Mouse (Mus musculus): ENCODE measurements around the gene Vangl1.
"Not testable (repeated sequence)": the region's sequence is repeated elsewhere in the genome, so short reads cannot be mapped to it uniquely, and the experiment has no call there.

Gene Vangl1

DNA sequence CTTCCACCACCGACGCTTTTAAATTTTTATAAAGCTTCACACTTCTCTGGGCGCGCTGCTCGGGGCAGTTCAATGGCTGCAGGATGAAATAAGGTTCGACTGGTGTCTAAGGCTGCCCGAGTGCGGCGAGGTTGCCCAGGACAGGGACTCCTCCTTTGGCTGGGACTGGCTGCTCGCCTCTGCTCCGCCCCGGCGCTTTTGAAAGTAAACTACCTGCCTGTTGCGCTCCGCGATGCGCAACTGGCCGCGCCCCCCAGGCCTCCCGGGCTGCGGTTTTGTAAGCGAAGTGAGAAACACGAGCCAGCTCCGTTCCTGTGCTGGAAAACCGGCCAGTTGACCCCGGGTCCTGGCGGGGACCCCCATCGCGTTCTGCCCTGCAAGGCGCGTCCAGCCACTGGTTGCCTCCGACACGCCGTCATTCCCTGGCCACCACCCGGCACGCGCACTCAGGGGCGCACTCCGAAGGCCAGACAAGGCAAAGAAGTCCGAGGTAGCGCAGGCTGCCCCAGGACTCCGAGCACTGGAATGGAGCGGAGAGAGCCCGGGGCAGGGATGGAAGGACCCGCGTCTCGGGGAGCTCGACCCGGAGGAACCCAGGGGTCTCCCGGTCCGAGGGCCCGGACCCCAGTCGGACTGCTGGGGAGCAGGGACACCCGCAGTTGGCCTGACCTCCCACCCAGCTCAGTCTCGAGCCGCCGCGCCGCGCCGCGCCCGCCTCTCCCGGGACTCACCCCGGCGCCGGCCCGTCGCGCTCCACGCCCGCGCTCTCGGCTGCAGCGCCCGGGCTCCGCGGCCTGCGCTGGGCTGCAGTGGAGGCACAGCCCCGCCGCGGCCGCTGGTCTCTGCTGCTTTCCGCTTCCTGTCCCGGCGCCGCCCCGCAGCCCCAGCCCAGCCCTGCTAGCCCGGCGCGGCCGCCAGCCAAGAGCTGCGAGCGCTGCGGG is at the start of gene Vangl1:
TSS of gene Vangl1 (minus strand) at position 913 of the 941 bp plus-strand sequence.
- no peak for DNase-seq (ENCODE audit: extremely low spot score, low read depth, low spot score)

DNA sequence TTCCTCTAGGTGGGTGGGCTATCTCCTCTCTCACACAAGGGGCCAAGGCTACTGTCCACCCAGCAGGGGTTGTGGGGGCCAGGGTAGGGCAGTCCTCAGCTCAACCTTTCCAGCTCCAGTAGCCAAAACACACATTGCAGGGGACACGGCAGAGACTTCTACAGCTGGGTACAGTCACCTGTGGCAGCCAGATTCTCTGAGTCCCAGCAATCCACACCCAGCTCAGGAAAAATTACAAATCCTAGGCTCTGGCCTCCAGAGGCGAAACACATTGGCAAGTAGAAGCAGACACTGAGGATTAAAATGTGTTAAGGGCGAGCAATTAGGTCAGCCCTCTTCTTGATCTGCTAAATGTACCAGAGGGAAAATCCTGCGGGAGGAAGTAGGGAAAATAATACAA is 49.1 kb upstream of the Vangl1 start:
- no peak for DNase-seq (ENCODE audit: extremely low spot score, low read depth, low spot score)

DNA sequence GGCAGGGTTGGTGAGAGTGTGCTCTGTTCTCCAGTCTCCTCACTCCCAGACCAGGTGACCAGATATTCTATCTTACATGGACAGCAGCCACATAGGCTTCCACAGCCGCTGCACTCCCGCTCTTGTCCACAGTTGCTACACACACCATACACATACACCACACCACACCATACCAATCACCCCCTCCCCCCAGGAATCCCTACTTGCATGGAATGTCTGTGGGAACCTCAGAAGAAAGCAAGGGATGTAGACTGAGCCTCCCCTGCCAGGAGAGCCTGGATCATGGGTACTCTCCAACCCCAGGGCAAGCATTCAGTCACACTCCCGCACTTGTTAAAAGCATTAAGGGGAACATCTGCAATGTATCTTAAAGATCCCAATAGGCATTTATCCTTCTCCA is 48.4 kb upstream of the Vangl1 start:
- no peak for DNase-seq (ENCODE audit: extremely low spot score, low read depth, low spot score)

DNA sequence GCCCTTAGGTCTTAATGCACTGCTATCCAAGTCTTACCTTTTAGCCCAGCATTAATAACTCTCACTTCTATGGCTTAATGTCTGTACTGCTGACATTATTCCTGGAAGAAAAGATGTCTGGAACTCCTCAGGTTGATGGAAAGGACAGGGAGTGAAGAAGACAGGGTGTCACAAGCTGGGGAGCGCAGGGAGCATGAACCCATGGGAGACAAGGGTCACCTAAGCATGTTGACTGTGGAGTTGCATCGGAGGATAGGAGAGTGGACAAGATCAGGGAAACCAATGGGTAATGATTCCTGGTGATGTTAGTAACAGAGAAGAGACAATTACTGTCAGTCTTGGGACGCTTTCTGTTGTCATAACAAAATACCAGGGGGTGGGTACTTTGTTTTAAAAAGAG is 46.4 kb upstream of the Vangl1 start:
- no peak for DNase-seq (ENCODE audit: extremely low spot score, low read depth, low spot score)

DNA sequence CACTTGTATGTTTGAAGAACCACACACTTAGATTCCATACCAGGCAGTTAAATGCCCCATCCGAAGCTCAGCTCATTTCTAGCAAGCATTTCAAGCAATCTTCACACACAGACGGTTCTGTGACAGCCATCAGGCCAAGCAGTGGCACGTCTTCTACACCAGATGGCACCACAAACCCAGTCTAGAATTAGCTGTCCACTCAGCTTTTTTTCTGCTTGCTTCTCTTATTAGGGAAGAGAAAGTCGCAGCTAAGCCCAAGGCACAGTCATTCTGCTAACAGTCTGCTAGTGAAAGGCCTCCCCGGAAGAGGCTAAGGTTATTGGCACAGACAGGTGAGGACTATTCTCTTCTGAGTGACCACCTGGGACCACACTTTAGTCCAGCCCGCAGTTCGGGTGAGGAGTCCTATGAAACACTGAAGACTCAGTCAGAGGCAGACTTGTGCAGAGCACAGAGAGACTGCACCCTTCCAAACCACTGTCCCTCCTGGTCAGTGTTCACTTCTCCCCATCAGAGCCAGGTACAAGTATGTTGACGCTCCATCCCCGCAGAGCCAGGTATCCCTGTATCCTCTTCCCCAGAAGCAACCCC is 45.0 kb upstream of the Vangl1 start:
- no peak for DNase-seq (ENCODE audit: extremely low spot score, low read depth, low spot score)

DNA sequence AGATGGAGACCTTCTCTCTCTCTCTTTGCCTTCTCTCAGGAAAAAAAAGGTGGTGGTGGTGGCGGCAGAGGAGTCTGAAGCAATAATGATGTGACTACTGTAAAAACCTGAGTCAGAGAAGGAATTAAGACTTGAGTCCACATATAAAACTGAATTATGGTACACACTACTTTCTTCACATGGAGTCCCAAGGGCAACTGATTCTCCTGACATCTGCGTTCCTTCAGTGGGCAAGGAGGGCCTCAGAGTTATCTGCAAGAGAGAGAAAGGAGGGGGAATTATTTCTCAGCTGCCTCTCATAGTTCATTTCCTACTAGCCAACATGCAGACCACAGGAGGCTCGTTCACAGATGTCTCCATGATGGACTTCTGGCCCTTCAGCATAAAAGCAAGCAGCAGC is 40.1 kb upstream of the Vangl1 start:
- no peak for DNase-seq (ENCODE audit: extremely low spot score, low read depth, low spot score)

DNA sequence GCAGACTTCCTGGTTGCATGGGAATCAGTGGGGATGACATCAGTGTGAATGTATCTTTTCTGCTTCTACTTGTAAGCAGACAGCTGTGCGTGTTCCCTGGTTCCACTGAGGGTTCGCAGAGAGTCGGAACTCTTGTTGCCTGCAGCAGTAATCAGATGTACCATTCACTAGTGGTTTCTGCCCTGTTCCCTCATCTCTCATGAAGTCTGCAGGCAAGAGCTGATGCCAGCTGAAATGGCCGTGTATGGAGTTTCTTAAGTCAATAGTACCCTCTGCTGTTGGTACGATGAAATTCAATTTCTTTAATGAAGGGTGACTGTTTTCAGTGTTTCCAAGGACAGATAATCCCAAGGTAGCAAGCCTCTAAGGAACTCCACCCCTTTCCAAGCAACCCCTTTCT is 38.4 kb upstream of the Vangl1 start:
- no peak for DNase-seq (ENCODE audit: extremely low spot score, low read depth, low spot score)

DNA sequence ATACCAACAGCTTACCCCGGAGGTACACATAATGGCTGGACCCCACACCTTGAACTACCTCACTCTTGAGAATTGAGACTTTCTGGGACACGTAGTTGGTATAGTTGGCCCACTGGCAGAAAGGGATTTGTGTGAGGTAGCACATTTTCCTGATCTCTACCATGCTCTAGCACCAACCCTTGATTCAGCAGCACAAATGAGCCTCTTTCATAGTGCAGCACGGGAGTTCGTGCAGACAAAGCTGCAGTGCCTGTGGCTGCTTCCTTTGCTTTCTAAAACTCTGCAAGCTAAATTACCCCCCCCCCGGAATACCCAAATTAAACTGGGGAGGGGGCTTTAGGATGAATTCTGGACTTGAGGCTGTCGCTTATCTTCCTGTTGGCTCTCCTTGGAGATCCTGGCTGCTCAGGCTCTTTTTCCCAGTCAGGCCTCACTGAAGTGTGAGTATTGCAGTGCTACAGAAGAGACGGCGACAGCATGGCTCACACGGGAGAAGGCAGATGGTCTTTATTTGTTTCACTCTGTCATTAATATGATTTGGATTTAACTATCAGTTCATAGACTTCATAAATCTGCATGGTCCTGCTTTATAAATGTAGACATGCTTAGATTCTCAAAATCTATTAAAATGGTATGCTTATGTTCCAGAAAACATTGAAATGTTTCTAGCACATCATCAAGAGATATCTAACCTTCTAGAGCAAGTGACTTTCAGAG is 27.1 kb upstream of the Vangl1 start:
- DNase-seq (ENCODE audit: extremely low spot score, low read depth, low spot score) = no peak

DNA sequence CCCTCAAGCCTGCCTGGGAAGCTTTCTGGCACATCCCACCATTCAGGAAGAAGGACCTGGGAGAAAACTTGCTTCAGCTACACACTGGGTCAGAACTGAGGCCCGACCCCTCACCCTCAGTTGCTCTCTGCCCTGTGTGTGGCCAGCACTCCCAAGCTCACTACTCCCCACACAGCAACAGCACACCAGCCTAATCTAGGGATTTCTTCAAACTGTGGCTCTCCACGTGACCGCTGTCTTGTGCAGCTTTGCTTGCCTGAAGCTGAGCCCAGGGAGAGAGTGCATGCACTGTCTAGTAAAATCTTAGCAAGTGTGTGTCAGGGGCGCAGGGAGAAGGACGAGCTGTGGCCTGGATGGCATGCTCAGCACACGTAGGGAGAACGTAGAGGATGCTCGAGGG is 18.3 kb upstream of the Vangl1 start:
- no peak for DNase-seq (ENCODE audit: extremely low spot score, low read depth, low spot score)

DNA sequence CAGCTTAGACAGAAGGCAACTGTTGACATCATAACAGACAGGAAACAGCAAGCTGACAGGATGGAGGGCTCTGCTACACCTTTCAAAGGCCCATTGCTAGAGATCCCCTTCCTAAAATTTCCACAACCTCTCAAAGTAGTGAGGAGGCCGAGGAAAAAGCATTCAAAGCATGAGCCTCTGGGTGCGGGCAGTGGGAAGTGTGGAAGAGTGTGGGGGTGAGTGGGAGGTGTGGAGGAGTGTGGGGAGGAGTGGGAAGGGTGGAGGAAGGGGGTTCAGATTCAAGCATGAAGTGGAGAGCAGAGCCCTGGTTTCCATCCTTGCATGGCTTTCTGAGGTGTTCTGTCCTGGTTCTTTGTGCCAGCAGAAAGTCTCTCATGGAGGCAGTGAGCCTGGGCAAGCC is 13.8 kb upstream of the Vangl1 start:
- DNase-seq (ENCODE audit: extremely low spot score, low read depth, low spot score) = no peak

DNA sequence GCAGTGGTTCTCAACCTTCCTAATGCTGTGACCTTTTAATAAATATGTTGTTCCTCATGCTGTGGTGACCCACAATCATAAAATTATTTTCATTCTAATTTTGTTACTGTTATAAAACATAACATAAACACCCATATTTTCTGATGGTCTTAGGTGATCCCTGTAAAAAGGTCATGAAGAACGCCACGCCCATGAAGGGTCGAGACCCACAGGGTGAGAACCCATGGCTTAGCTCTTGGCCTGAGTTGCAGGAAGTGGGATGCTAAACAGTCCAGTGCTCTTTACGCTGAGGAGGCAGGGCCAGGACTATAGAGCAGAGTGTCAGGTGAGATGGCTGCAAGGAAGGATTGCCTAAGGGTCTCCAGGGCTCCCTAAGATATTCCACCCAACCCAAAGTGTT is 10.2 kb upstream of the Vangl1 start:
- DNase-seq (ENCODE audit: extremely low spot score, low read depth, low spot score) = no peak

DNA sequence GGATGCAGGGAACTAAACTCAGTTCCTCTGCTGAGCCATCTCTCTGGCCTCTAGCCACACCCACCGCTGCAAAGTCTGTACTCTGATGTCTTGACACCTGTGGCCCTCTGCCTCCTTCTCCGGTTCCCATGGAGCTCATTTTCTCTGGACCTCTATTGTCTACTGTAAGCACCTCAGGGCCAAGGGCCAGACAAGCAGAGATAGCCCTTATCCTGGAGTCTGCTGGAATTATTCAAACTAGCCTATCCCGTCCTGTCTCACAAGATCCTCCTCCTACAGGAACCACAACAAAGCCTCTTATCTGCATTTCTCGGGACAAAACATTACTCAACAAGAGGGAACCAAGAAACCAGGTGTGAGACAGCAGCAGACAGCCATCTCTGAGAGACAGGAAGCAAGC is 9.8 kb upstream of the Vangl1 start:
- no peak for DNase-seq (ENCODE audit: extremely low spot score, low read depth, low spot score)

DNA sequence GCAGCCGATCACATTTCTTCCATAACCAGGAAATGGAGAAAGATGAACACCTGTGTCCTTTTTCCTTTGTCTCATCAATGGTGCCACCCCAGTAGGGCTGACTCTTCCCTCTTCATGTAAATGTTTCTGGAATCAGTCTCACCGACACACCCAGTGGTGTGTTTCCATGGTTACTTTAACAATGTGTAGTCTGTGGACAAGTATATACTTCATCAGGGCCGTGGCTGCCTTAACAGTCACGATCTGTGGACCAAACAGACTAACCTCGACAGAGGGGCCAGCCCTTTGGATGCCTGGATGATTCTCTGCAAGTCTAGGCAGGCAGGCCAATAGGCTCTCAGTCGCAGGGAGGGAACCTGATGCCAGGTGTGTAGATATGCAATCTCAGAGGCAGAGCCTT is 8.4 kb upstream of the Vangl1 start:
- DNase-seq (ENCODE audit: extremely low spot score, low read depth, low spot score) = no peak

DNA sequence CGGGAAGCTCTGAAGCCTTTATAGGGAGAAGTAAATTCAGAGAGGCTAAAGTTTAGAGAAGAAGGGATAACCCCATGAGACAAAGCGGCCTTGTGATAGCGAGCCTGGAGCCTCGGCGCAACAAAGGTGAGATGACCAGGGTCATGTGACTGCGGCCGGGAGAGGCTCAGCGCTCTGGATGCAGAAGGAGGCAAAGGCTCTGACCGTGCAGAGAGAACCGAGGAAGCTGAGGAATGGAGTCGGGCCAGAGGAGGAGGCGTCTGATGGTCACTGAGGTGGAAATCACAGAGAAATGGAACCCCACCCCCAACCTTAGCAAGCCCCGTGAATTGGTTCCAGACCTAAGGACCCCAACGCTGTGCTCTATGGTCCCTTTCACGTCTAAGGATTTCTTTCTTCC is 7.8 kb upstream of the Vangl1 start:
- DNase-seq (ENCODE audit: extremely low spot score, low read depth, low spot score) = no peak

DNA sequence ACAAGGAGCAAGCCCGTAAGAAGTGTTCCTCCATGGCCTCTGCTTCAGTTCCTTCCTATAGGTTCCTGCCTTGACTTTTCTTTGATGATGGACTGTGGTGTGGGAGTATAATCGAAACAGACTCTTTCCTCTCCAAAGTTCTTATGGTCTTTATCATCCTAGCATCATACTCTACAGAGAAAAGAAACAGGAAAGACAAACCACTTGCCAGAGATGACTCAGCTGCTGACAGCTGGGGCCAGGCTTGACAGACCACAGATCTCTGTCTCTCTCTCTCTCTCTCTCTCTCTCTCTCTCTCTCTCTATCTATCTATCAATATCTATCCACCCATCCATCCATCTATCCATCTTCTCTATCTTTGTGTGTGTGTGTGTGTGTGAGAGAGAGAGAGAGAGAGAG is 6.8 kb upstream of the Vangl1 start:
- DNase-seq (ENCODE audit: extremely low spot score, low read depth, low spot score) = no peak

DNA sequence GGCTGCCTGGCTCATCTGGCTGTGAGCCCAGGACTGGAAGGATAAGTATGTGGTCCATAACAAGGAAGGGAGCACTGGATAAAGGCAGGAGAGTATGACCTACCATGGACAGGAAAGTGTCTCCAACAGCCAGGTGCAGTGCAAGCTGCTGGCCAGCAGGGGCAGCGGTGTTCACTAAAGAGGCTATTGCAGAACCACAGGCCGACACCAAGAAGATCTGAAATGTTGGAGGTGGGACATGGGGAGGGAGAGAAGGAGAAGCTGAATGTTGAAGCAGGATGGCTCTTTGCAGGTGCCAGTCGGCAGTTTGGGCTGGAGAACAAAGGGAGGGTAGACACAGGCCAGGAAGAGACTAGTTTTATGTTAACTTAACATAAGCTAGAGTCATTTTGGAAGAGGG is 6.3 kb upstream of the Vangl1 start:
- no peak for DNase-seq (ENCODE audit: extremely low spot score, low read depth, low spot score)

DNA sequence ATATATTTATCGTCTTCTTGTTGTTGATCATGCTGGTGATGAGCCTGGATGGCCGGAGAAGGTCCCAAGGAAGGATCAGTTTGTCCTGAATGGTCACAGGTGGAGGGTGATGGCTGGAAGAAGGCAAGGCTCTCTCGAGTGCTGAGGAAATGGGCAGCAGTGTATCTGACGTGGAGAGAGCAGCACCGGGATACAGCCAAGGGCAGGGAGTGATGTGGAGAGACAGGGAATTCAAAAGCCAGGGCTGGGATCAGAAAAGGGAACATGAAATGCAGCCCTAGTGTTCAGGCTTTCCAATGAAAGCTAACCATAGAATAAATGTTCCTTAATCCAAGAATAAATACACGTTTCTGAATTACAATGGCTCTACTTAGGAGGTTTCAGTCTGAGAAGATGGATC is 4.4 kb upstream of the Vangl1 start:
- no peak for DNase-seq (ENCODE audit: extremely low spot score, low read depth, low spot score)

DNA sequence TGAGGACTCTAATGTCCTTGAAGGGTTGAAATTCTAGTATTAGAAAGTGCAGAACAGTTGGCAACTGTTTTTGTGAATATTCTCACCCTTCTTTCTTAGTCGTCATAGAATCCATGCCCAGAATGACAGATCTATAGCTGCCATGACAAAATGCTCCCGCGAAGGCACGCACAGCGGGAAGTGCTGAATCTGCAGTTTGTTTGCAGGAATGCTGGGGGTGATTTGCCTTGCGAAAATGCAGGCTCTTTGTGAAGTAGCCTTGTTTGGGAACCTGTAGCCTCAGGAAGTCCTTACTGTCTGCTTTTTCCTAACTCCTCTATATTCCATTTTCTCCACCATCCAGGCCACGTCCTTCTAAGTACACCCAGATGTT is 951 bp upstream of the Vangl1 start:
- DNase-seq (ENCODE audit: extremely low spot score, low read depth, low spot score) = no peak

DNA sequence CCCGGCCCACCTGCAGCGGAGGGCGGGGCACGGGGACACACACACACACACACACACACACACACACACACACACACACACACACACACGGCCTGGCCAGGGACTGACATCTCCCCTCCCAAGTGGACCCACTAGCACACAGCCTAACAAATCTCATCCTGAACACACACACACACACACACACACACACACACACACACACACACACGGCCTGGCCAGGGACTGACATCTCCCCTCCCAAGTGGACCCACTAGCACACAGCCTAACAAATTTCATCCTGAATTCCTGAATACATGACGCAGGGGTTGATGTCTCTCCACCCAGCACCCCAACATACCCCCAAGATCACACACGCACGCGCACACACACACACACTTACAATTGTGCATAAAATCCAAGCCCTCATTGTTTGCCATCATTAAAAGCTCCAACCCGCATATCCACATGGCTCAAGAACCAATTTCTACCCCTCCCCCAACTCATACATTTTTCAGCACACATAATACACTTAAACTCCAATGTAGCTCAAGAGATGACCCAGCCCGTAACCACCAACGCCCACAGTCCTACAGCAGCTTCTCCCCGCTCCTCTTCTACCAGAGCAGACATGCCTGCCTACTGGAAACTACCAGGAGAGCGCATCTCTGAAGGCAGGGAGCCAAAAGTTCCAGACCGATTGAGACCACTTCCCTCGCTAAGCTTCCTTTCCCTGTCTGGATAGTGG is 403 bp upstream of the Vangl1 start:
- DNase-seq (ENCODE audit: extremely low spot score, low read depth, low spot score) = not testable (repeated sequence)

DNA sequence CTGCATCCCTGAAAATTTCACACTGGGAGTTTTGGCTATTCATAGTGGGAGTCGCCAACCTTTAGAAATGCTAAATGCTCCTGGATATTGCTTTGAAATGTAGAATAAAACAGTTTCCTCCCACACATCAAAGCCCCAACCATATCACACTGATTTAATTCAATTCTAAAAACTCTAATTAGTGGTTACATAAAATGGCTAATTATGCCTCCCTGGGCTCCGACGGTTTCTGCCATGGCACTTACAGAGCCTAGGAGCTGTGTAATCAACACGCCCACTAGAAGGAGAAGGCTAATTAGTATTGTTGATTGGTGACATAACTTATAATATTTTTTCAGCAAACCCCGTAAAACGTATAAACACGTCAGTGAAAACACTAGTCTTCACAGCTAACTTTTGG is 1.4 kb downstream of the Vangl1 start:
- no peak for DNase-seq (ENCODE audit: extremely low spot score, low read depth, low spot score)

DNA sequence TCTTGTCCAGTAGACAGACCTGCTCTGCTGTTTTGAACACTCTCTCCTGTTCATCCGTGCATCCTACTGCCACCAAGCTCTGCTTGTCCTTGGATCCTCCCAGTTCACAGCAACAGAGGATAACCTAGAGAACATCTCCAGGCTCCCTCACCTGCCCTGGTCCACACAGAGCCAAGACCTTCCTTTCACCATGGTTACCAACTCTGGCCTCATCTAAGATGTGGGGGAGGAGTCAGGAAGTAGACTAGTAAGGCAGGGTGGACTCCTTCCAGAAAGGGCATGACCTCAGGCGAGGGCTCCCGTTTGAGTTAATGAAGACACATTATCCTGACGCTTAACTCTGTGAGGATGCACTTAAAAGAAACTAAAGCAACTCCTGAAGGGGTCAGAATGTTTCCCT is 4.5 kb downstream of the Vangl1 start:
- DNase-seq (ENCODE audit: extremely low spot score, low read depth, low spot score) = no peak
